Mouse (Mus musculus) Muller cell, postnatal 12 days (primary cell): ENCODE measurements around the gene Lamp2.
"Not testable (repeated sequence)": the region's sequence is repeated elsewhere in the genome, so short reads cannot be mapped to it uniquely, and the experiment has no call there.

Experiments used
- DNase-seq: peaks from one replicate; pipeline ENCODE4 v3.0.0-alpha.2; 2015; ENCODE audit errors: inconsistent ontology term

The Lamp2 gene

GRCm38 (mm10) chrX:38426043-38426442 lies 30.2 kb downstream of the Lamp2 start:
- DNase-seq, result no peak

- no peak for DNase-seq
Measured at GRCm38 (mm10) chrX:38423096-38423495, 33.2 kb downstream of the Lamp2 start.

- DNase-seq, result no peak
Measured at GRCm38 (mm10) chrX:38422396-38422795, 33.9 kb downstream of the Lamp2 start.

DNA sequence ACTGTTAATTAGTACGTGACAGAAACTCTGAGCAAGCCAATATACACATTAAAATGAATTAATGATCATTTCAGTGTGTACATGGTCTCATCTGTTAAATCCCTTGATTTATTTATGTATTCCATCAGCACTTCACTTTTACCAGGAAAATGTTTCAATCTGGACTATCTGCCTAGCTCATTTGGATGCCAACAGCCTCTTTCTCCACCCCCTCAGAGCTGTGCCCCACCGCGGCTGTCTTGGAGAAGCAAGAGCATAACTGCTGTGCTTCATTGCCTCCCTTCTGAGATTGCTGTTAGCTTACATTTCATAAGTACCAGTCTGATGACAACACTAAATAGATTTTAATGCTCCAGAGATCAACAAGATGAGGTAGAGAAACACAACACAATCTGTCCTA lies 52.4 kb downstream of the Lamp2 start:
- DNase-seq, result no peak

DNA sequence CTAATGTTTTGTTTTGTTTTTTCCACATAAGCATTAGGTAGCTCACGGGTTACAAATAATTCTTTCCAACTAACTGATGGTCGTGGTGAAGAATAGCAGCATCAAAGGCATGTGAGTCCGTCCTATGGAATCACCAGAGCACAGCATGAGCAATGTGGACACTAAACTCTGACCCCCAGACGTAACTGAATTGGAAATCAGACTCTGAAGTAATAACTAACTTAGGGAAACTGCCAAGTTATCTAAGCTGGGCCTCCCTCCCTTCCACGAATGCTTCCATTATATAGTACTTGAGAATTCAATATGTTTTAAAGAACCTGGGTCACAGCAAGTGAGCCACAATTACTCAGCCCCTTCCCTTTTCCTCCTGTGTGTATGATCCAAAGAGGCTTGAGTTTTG lies 53.3 kb downstream of the Lamp2 start:
- DNase-seq, result no peak

GRCm38 (mm10) chrX:38402004-38402403 lies 54.2 kb downstream of the Lamp2 start:
- no peak for DNase-seq

GRCm38 (mm10) chrX:38400616-38401015 lies 55.6 kb downstream of the Lamp2 start:
- no peak for DNase-seq

DNA sequence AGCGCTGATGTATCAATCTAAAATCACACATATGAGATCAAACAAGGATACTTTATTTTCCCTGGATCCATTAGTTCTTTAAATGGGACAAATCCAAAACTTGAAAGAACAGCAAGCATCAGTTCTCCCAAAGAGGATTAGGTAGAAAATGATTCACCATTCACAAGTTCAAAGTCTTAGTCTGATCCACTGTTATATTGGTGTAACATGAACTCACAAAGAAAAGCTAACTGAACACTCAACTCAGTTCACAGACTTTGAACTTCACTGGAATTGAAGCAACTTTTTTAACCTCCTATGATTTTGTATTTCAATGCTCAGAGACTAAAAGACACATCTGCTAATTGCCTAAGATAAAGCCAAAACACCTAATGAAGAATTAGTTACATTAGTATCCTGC lies 56.6 kb downstream of the Lamp2 start:
- DNase-seq, result no peak

DNA sequence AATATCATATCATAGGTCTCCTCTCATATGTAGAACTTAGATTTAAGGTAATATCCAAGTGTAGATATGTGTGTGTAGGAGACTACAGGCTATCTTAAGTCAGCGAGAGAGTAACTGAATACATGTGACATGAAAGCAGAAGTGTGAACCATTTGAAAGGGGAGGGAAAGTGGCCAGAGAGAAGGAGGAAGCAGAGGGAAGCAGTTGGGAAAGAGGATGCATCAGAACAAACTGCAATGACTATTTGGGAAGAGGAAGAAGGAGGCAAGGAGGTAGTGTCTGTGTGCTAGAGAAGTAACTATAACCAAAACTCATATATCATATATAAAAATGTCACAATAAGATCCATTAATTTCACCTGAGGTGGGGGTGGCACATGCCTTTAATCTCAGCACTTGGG lies 83.1 kb downstream of the Lamp2 start:
- DNase-seq, result not testable (repeated sequence)

- not testable (repeated sequence) for DNase-seq
Measured at GRCm38 (mm10) chrX:38364621-38365020, 91.6 kb downstream of the Lamp2 start.

DNA sequence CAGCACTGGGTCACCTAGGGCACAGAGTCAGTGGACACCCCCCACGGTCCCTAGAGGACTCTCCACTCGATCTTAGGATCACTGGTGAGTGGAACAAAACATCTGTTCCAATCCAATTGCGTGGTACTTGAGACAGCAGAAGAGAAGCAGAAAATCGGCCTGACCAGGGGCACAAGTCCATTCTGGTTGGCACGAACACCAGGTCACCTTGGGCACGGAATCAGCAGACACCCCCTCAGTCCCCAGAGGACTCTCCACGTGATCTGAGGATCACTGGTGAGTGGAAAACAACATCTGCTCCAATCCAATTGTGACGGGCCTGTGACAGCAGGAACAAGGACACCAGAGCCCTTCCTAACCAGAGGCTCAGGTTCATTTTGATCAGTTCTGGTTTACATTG lies 94.2 kb downstream of the Lamp2 start:
- DNase-seq, result no peak
